Mouse (Mus musculus) heart, embryonic 13.5 days (tissue): ENCODE results near the gene Prdm8. TPM values are rescaled to one million over a fixed set of nuclear protein-coding genes. Genes with fewer than 3 reads are reported as not detected.

Experiments used
- ATAC-seq: fragments of 200-750 bp; cut with Nextera tagmentation; 2 replicates; pipeline ENCODE4 v1.8.0; 2017; ENCODE audit warnings: moderate TSS enrichment; ENCODE audit not compliant: insufficient number of reproducible peaks, low FRiP score, low TSS enrichment; ENCODE audit errors: extremely low read depth
- H3K27ac ChIP-seq: fragments of 300-500 bp; sonication (generic); replicated peaks from 2 replicates; pipeline ENCODE4 v1.5.1; 2015; ENCODE audit warnings: moderate library complexity, mild to moderate bottlenecking, inconsistent platforms
- H3K27me3 ChIP-seq: fragments of 300-500 bp; sonication (generic); replicated peaks from 2 replicates; pipeline ENCODE4 v1.6.1; 2015; ENCODE audit warnings: mild to moderate bottlenecking, inconsistent platforms
- H3K36me3 ChIP-seq: fragments of 300-500 bp; sonication (generic); 2 replicates; pipeline ENCODE4 v1.6.1; 2015; ENCODE audit warnings: mild to moderate bottlenecking, inconsistent platforms
- H3K4me1 ChIP-seq: fragments of 300-500 bp; sonication (generic); 2 replicates; pipeline ENCODE4 v1.6.1; 2015; ENCODE audit warnings: inconsistent platforms
- H3K4me2 ChIP-seq: fragments of 300-500 bp; sonication (generic); 2 replicates; pipeline ENCODE4 v1.6.1; 2015; ENCODE audit warnings: inconsistent platforms, mild to moderate bottlenecking, moderate library complexity
- H3K4me3 ChIP-seq: fragments of 300-500 bp; sonication (generic); 2 replicates; pipeline ENCODE4 v1.5.1; 2015; ENCODE audit warnings: moderate library complexity, mild to moderate bottlenecking, inconsistent platforms
- H3K9ac ChIP-seq: fragments of 300-500 bp; sonication (generic); 2 replicates; pipeline ENCODE4 v1.6.1; 2015; ENCODE audit warnings: inconsistent platforms, mild to moderate bottlenecking, moderate library complexity
- H3K9me3 ChIP-seq: fragments of 300-500 bp; sonication (generic); 2 replicates; pipeline ENCODE4 v1.6.1; 2016; ENCODE audit warnings: inconsistent platforms
- WGBS: fragments of 180-500 bp; shearing (Covaris S2); methylation state at CpG from one replicate; pipeline ENCODE4 v1.1.7; 2015; ENCODE audit warnings: mixed read lengths; 5-methylcytosine and 5-hydroxymethylcytosine counted together
- polyA plus RNA-seq: library from polyadenylated mRNA; unstranded; fragments of >200 nt; fragmentation: Nextera tagmentation; extraction: Ambion mirVana; gene quantifications from 2 replicates; pipeline ENCODE4 v1.2.1, GENCODE M21; 2015

The Prdm8 gene
- polyA plus RNA-seq, 1 experiment from 2014 or later: 0.05 TPM

GRCm38 (mm10) chr5:98185806-98186751, 19.1 kb downstream of the Prdm8 start:
- no peaks in the 10 kb centered on the region for H3K36me3 ChIP-seq
- peak; percentile 25; the same call in 1 of the 2 replicates for ATAC-seq
- under 1% methylated on average over 62 of the region's 106 CpGs for WGBS
- peaks cover 97% of the 10 kb centered on the region for H3K27me3 ChIP-seq
- H3K9ac ChIP-seq: peak overlapping the region; percentile 74
- H3K27ac ChIP-seq: no peak overlapping the region
- peaks cover 34% of the 10 kb centered on the region for H3K4me1 ChIP-seq
- H3K4me2 ChIP-seq: peak overlapping the region; percentile 93
- H3K4me3 ChIP-seq: peak overlapping the region; percentile 57
- no peaks in the 10 kb centered on the region for H3K9me3 ChIP-seq

DNA sequence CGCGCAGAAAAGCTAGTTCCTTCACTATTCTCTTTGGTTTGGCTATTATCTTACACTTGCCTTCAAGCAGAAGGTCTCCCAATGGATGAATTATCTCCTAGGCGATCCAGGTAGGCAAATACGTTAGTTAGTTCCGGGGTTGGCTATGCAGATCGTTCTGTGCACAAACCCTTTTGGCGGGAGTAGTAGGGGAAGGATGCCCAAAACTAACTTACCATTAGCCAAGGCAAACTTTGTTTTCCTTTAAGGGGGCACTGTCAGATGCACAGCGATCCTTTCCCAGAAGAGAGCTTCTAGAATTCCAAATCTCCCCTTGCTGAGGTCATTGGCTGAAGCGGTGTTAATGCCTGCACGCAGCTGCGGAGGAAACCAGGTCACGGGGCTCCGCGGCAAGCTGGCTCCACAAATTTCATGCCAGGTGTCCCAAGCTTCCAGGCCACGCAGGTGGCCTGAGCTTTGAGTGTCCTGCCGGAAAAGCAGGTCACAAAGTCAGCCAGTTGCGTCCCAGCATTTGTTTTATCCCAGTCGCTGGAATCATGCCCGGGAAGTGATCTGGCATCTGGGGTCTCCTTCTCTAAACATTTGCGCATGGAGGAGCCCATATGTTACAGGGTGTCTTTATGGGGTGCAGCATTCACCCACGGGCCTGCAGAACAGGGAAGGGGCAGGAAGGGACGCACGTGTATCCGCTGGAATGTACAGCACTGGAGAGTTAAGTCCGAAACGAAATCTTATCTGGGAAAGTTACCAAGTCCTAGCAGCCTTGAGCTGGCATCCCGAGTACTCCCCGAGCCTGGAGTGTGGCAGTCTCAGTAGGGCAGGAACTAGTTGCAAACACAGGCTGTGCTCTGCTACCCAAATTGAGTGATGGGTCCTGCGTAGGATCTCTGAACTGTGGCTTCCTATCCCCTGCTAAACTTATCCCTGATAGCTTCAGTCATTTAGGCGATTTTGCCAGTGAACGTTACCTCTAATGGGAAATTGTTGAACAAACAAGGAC, 22.5 kb downstream of the Prdm8 start:
- H3K9ac ChIP-seq: no peak overlapping the region
- peaks cover 83% of the 10 kb centered on the region for H3K27me3 ChIP-seq
- peaks cover 26% of the 10 kb centered on the region for H3K4me1 ChIP-seq
- no peaks in the 10 kb centered on the region for H3K9me3 ChIP-seq
- 1% methylated on average over 31 of the region's 31 CpGs for WGBS
- H3K36me3 ChIP-seq: no peaks in the 10 kb centered on the region
- H3K27ac ChIP-seq: no peak overlapping the region
- H3K4me2 ChIP-seq: peak overlapping the region; percentile 62
- H3K4me3 ChIP-seq: peak overlapping the region; percentile 32
- no peak for ATAC-seq

- H3K9ac ChIP-seq: no peak overlapping the region
- no peak overlapping the region for H3K4me3 ChIP-seq
- H3K4me2 ChIP-seq: no peak overlapping the region
- no peaks in the 10 kb centered on the region for H3K9me3 ChIP-seq
- 30% methylated on average over 4 of the region's 4 CpGs for WGBS
- H3K27me3 ChIP-seq: peaks cover 57% of the 10 kb centered on the region
- H3K36me3 ChIP-seq: no peaks in the 10 kb centered on the region
- H3K27ac ChIP-seq: no peak overlapping the region
- ATAC-seq: no peak
- peaks cover 12% of the 10 kb centered on the region for H3K4me1 ChIP-seq
Measured at GRCm38 (mm10) chr5:98192295-98192983, 25.4 kb downstream of the Prdm8 start.

GRCm38 (mm10) chr5:98194959-98195358, 28.0 kb downstream of the Prdm8 start:
- no peak overlapping the region for H3K9ac ChIP-seq
- ATAC-seq: no peak
- H3K4me2 ChIP-seq: no peak overlapping the region
- no peak overlapping the region for H3K27ac ChIP-seq
- peaks cover 32% of the 10 kb centered on the region for H3K27me3 ChIP-seq
- peaks cover 1% of the 10 kb centered on the region for H3K4me1 ChIP-seq
- no peak overlapping the region for H3K4me3 ChIP-seq
- 86% methylated on average over 1 of the region's 1 CpGs for WGBS
- no peaks in the 10 kb centered on the region for H3K36me3 ChIP-seq
- no peaks in the 10 kb centered on the region for H3K9me3 ChIP-seq

GRCm38 (mm10) chr5:98198412-98199218, 31.6 kb downstream of the Prdm8 start:
- H3K4me3 ChIP-seq: no peak overlapping the region
- H3K9me3 ChIP-seq: no peaks in the 10 kb centered on the region
- no peak overlapping the region for H3K9ac ChIP-seq
- no peaks in the 10 kb centered on the region for H3K36me3 ChIP-seq
- no peak overlapping the region for H3K4me2 ChIP-seq
- peaks cover 3% of the 10 kb centered on the region; the same call in 1 of the 2 replicates for H3K27me3 ChIP-seq
- H3K4me1 ChIP-seq: no peaks in the 10 kb centered on the region
- no peak overlapping the region for H3K27ac ChIP-seq
- ATAC-seq: no peak
- 50% methylated on average over 7 of the region's 7 CpGs for WGBS

GRCm38 (mm10) chr5:98199219-98199552, 32.2 kb downstream of the Prdm8 start:
- Histone ChIP-seq H3K4me2 (no peak overlapping the region), H3K27me3 (no peaks in the 10 kb centered on the region; the same call in 1 of the 2 replicates), H3K9ac (no peak overlapping the region), H3K27ac (no peak overlapping the region), H3K4me3 (no peak overlapping the region), H3K9me3 (no peaks in the 10 kb centered on the region), H3K36me3 (no peaks in the 10 kb centered on the region), H3K4me1 (no peaks in the 10 kb centered on the region)
- ATAC-seq: no peak
- WGBS: 41% methylated on average over 7 of the region's 7 CpGs

- WGBS: 67% methylated on average over 3 of the region's 3 CpGs
- Histone ChIP-seq H3K27me3 (no peaks in the 10 kb centered on the region), H3K4me3 (no peak overlapping the region), H3K9me3 (no peaks in the 10 kb centered on the region), H3K27ac (no peak overlapping the region), H3K4me2 (no peak overlapping the region), H3K4me1 (no peaks in the 10 kb centered on the region), H3K36me3 (no peaks in the 10 kb centered on the region), H3K9ac (no peak overlapping the region)
- ATAC-seq: no peak
Measured at GRCm38 (mm10) chr5:98201606-98202005, 34.6 kb downstream of the Prdm8 start.

GRCm38 (mm10) chr5:98202996-98203395, 36.0 kb downstream of the Prdm8 start:
- Histone ChIP-seq H3K36me3 (no peaks in the 10 kb centered on the region), H3K4me3 (no peak overlapping the region), H3K27me3 (no peaks in the 10 kb centered on the region), H3K9ac (no peak overlapping the region), H3K27ac (no peak overlapping the region), H3K4me2 (no peak overlapping the region), H3K4me1 (no peaks in the 10 kb centered on the region), H3K9me3 (no peaks in the 10 kb centered on the region)
- no peak for ATAC-seq
- 29% methylated on average over 4 of the region's 4 CpGs for WGBS

- H3K9me3 ChIP-seq: no peaks in the 10 kb centered on the region
- H3K36me3 ChIP-seq: no peaks in the 10 kb centered on the region
- no peak overlapping the region for H3K27ac ChIP-seq
- no peak overlapping the region for H3K4me2 ChIP-seq
- H3K4me3 ChIP-seq: no peak overlapping the region
- no peak for ATAC-seq
- H3K9ac ChIP-seq: no peak overlapping the region
- H3K4me1 ChIP-seq: no peaks in the 10 kb centered on the region
- no peaks in the 10 kb centered on the region for H3K27me3 ChIP-seq
- WGBS: 56% methylated on average over 4 of the region's 4 CpGs
Measured at GRCm38 (mm10) chr5:98212501-98212900, 45.5 kb downstream of the Prdm8 start.

DNA sequence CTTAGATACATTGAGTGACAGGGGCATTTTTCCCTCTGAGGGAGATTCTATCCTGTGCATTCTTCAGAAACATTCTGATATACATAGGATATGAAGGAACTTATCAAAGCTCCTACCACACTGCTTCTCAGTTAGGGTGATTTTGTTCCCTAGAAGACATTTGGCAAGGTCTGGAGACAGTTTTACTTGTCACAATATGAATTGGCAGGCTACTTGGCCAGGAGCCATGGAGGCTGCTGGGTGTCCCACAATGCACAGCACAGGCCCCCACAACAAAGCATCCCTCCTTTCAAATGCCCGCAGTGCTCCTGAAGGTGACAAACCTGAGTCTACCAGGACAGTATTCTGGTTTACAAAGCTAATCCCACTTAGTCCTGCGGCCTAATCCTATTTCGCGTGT, 55.0 kb downstream of the Prdm8 start:
- Histone ChIP-seq H3K4me1 (peaks cover 4% of the 10 kb centered on the region), H3K9ac (no peak overlapping the region), H3K4me2 (no peak overlapping the region), H3K27ac (no peak overlapping the region), H3K9me3 (no peaks in the 10 kb centered on the region), H3K36me3 (no peaks in the 10 kb centered on the region), H3K27me3 (no peaks in the 10 kb centered on the region), H3K4me3 (no peak overlapping the region)
- no peak for ATAC-seq
- 73% methylated on average over 4 of the region's 4 CpGs for WGBS
